Mouse (Mus musculus): ENCODE measurements at regions not wholly inside any gene's neighbourhood (a gene's known extent, or its start where the extent isn't known, plus 50 kb on each side); places are given as distances from the start of the nearest gene placed in this dataset.

- Histone ChIP-seq H3K4me2 (no peak overlapping the region), H3K4me3 (no peak overlapping the region), H3K27ac (no peak overlapping the region), H3K9ac (no peak overlapping the region), H3K27me3 (no peaks in the 10 kb centered on the region), H3K36me3 (no peaks in the 10 kb centered on the region), H3K9me3 (replicated peaks) (no peaks in the 10 kb centered on the region), H3K4me1 (replicated peaks) (peaks cover 32% of the 10 kb centered on the region)
- no peak for ATAC-seq (replicated peaks; ENCODE audit: insufficient number of reproducible peaks, insufficient read depth, low FRiP score, low read depth)
Measured at GRCm38 (mm10) chr12:15986351-15986750, 169.6 kb upstream of the Trib2 start.

- no peak; the same call in 1 of the 2 replicates for ATAC-seq (replicated peaks; ENCODE audit: insufficient number of reproducible peaks, insufficient read depth, low FRiP score, low read depth)
- Histone ChIP-seq H3K4me1 (replicated peaks) (peaks cover 36% of the 10 kb centered on the region), H3K27ac (peak overlapping the region; percentile 59), H3K27me3 (no peaks in the 10 kb centered on the region), H3K36me3 (no peaks in the 10 kb centered on the region), H3K4me2 (no peak overlapping the region), H3K4me3 (no peak overlapping the region), H3K9ac (no peak overlapping the region), H3K9me3 (replicated peaks) (no peaks in the 10 kb centered on the region)
- WGBS, result 53% methylated on average over 2 of the region's 2 CpGs
Measured at GRCm38 (mm10) chr12:15985649-15986048, 168.9 kb upstream of the Trib2 start.

- no peak overlapping the region for H3K4me3 ChIP-seq
- no peak for ATAC-seq (replicated peaks; ENCODE audit: insufficient number of reproducible peaks, insufficient read depth, low FRiP score, low read depth)
- H3K4me1 ChIP-seq (replicated peaks), result peaks cover 36% of the 10 kb centered on the region
- H3K9me3 ChIP-seq (replicated peaks), result no peaks in the 10 kb centered on the region
- H3K36me3 ChIP-seq, result no peaks in the 10 kb centered on the region
- no peak overlapping the region for H3K9ac ChIP-seq
- 74% methylated on average over 11 of the region's 11 CpGs for WGBS
- no peak overlapping the region for H3K27ac ChIP-seq
- no peaks in the 10 kb centered on the region for H3K27me3 ChIP-seq
- no peak overlapping the region for H3K4me2 ChIP-seq
Measured at GRCm38 (mm10) chr12:15983591-15984300, 167.0 kb upstream of the Trib2 start.

- Histone ChIP-seq H3K36me3 (no peaks in the 10 kb centered on the region), H3K9me3 (replicated peaks) (no peaks in the 10 kb centered on the region), H3K27me3 (no peaks in the 10 kb centered on the region), H3K4me3 (no peak overlapping the region), H3K27ac (no peak overlapping the region), H3K4me1 (replicated peaks) (peaks cover 36% of the 10 kb centered on the region), H3K9ac (no peak overlapping the region), H3K4me2 (no peak overlapping the region)
- no peak for ATAC-seq (replicated peaks; ENCODE audit: insufficient number of reproducible peaks, insufficient read depth, low FRiP score, low read depth)
- WGBS, result 52% methylated on average over 1 of the region's 1 CpGs
Measured at GRCm38 (mm10) chr12:15981741-15982140, 165.0 kb upstream of the Trib2 start.

- H3K9ac ChIP-seq, result no peak overlapping the region
- H3K9me3 ChIP-seq (replicated peaks), result no peaks in the 10 kb centered on the region
- peaks cover 18% of the 10 kb centered on the region for H3K4me1 ChIP-seq (replicated peaks)
- ATAC-seq (replicated peaks; ENCODE audit: insufficient number of reproducible peaks, insufficient read depth, low FRiP score, low read depth), result no peak
- no peak overlapping the region for H3K4me2 ChIP-seq
- H3K36me3 ChIP-seq, result no peaks in the 10 kb centered on the region
- no peak overlapping the region for H3K27ac ChIP-seq
- WGBS, result 92% methylated on average over 7 of the region's 7 CpGs
- no peak overlapping the region for H3K4me3 ChIP-seq
- H3K27me3 ChIP-seq, result no peaks in the 10 kb centered on the region
Measured at GRCm38 (mm10) chr12:15979233-15979632, 162.5 kb upstream of the Trib2 start.

- whole genome bisulfite sequencing, result 77% methylated on average over 3 of the region's 3 CpGs
- Histone ChIP-seq H3K27me3 (no peaks in the 10 kb centered on the region), H3K36me3 (no peaks in the 10 kb centered on the region), H3K9me3 (replicated peaks) (no peaks in the 10 kb centered on the region), H3K4me3 (no peak overlapping the region), H3K4me1 (replicated peaks) (no peaks in the 10 kb centered on the region), H3K9ac (no peak overlapping the region), H3K27ac (no peak overlapping the region), H3K4me2 (no peak overlapping the region)
- no peak for ATAC-seq (replicated peaks; ENCODE audit: insufficient number of reproducible peaks, insufficient read depth, low FRiP score, low read depth)
Measured at GRCm38 (mm10) chr12:15971786-15972185, 155.1 kb upstream of the Trib2 start.

- Histone ChIP-seq H3K27ac (no peak overlapping the region), H3K9ac (no peak overlapping the region), H3K36me3 (no peaks in the 10 kb centered on the region), H3K4me2 (no peak overlapping the region), H3K9me3 (replicated peaks) (no peaks in the 10 kb centered on the region), H3K4me1 (replicated peaks) (no peaks in the 10 kb centered on the region), H3K27me3 (no peaks in the 10 kb centered on the region), H3K4me3 (no peak overlapping the region)
- ATAC-seq (replicated peaks; ENCODE audit: insufficient number of reproducible peaks, insufficient read depth, low FRiP score, low read depth), result no peak
- WGBS, result 29% methylated on average over 2 of the region's 2 CpGs
Measured at GRCm38 (mm10) chr12:15970262-15970661, 153.5 kb upstream of the Trib2 start.

GRCm38 (mm10) chr12:15967550-15968102 lies 150.9 kb upstream of the Trib2 start:
- no peaks in the 10 kb centered on the region for H3K4me1 ChIP-seq (replicated peaks)
- no peaks in the 10 kb centered on the region for H3K27me3 ChIP-seq
- no peak for ATAC-seq (replicated peaks; ENCODE audit: insufficient number of reproducible peaks, insufficient read depth, low FRiP score, low read depth)
- WGBS, result 42% methylated on average over 5 of the region's 5 CpGs
- no peaks in the 10 kb centered on the region for H3K9me3 ChIP-seq (replicated peaks)
- H3K9ac ChIP-seq, result no peak overlapping the region
- no peak overlapping the region for H3K4me2 ChIP-seq
- H3K4me3 ChIP-seq, result no peak overlapping the region
- H3K27ac ChIP-seq, result no peak overlapping the region
- H3K36me3 ChIP-seq, result no peaks in the 10 kb centered on the region

- Histone ChIP-seq H3K4me2 (no peak overlapping the region), H3K36me3 (no peaks in the 10 kb centered on the region), H3K9ac (no peak overlapping the region), H3K4me3 (no peak overlapping the region), H3K27ac (no peak overlapping the region), H3K4me1 (replicated peaks) (no peaks in the 10 kb centered on the region), H3K27me3 (no peaks in the 10 kb centered on the region), H3K9me3 (replicated peaks) (no peaks in the 10 kb centered on the region)
- WGBS, result 75% methylated on average over 1 of the region's 1 CpGs
- ATAC-seq (replicated peaks; ENCODE audit: insufficient number of reproducible peaks, insufficient read depth, low FRiP score, low read depth), result no peak
Measured at GRCm38 (mm10) chr12:15966631-15967030, 149.9 kb upstream of the Trib2 start.

GRCm38 (mm10) chr12:15965921-15966320 lies 149.2 kb upstream of the Trib2 start:
- no peaks in the 10 kb centered on the region for H3K9me3 ChIP-seq (replicated peaks)

GRCm38 (mm10) chr12:15964073-15964472 lies 147.4 kb upstream of the Trib2 start:
- H3K9me3 ChIP-seq (replicated peaks), result no peaks in the 10 kb centered on the region
- no peaks in the 10 kb centered on the region for H3K36me3 ChIP-seq
- 84% methylated on average over 4 of the region's 4 CpGs for WGBS
- H3K9ac ChIP-seq, result no peak overlapping the region
- ATAC-seq (replicated peaks; ENCODE audit: insufficient number of reproducible peaks, insufficient read depth, low FRiP score, low read depth), result no peak
- no peaks in the 10 kb centered on the region for H3K27me3 ChIP-seq
- H3K4me1 ChIP-seq (replicated peaks), result no peaks in the 10 kb centered on the region
- H3K27ac ChIP-seq, result no peak overlapping the region
- no peak overlapping the region for H3K4me3 ChIP-seq
- no peak overlapping the region for H3K4me2 ChIP-seq

More at GRCm38 (mm10) chr12:15965921-15966320, 149.2 kb upstream of the Trib2 start:
- H3K27me3 ChIP-seq, result no peaks in the 10 kb centered on the region
- no peaks in the 10 kb centered on the region for H3K36me3 ChIP-seq
- H3K4me3 ChIP-seq, result no peak overlapping the region
- no peak overlapping the region for H3K27ac ChIP-seq
- ATAC-seq (replicated peaks; ENCODE audit: insufficient number of reproducible peaks, insufficient read depth, low FRiP score, low read depth), result no peak
- 70% methylated on average over 4 of the region's 4 CpGs for WGBS
- H3K4me2 ChIP-seq, result no peak overlapping the region
- H3K4me1 ChIP-seq (replicated peaks), result no peaks in the 10 kb centered on the region
- H3K9ac ChIP-seq, result no peak overlapping the region

- Histone ChIP-seq H3K4me3 (no peak overlapping the region), H3K27me3 (no peaks in the 10 kb centered on the region), H3K27ac (no peak overlapping the region), H3K4me1 (replicated peaks) (no peaks in the 10 kb centered on the region), H3K9ac (no peak overlapping the region), H3K4me2 (no peak overlapping the region), H3K36me3 (no peaks in the 10 kb centered on the region), H3K9me3 (replicated peaks) (no peaks in the 10 kb centered on the region)
- ATAC-seq (replicated peaks; ENCODE audit: insufficient number of reproducible peaks, insufficient read depth, low FRiP score, low read depth), result no peak
- 63% methylated on average over 2 of the region's 2 CpGs for WGBS
Measured at GRCm38 (mm10) chr12:15961834-15962233, 145.1 kb upstream of the Trib2 start.
